Comparison of ENCODE assay signal across 7 mouse cellular contexts in the genomic region with DNA sequence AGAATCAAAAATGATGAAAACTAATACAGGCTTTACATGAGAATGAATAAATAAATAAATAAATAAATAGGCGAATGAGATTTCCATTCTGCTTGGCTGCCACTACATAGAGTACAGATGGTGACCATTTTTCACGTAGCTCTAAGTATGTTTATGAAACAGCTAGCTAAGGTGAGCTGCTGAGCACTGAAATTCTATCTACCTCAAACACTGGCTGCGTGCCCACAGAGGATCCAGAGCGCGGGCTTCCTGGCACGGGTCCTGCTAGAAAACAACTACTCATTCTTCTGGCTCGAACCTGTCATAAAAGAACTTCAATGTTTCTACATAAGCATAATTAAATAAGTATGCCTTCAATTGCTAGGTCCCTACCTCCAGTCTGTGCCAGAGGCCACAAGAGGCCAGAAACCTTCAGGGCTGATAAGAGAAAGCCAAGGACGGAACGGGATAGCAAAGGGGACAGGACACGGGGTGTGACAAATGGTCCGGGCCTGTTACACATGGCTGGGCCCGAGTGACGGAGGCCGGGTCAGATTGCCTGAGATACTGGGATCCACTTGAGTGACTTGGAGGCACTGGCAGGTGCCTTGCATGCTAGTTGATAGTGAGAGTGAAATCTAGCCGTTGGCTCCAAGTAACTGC. TPM values are rescaled to one million over a fixed set of nuclear protein-coding genes. Genes with fewer than 3 reads are reported as not detected.
A peak's percentile ranks its signal among the peaks of the same experiment; 100 is the strongest.
DNase-seq lines count a peak whose midpoint lies in the region; ATAC-seq lines count a peak whose summit lies in the region.

No protein-coding gene starts in this region.

- H3K27ac ChIP-seq in forebrain, embryonic 15.5 days (replicated peaks), result no peak overlapping the region

- DNase-seq in MN1 (ENCODE audit: low spot score), result peak; percentile 26
- DNase-seq in adrenal gland, adult 18-20 months (ENCODE audit: low spot score in 2 of 2), result peak; percentile 43 to 60
- peak; percentile 28 for DNase-seq in gastrocnemius, postnatal 10 days
- DNase-seq in kidney, postnatal 36 days, result peak; percentile 55 to 74
- no peak for DNase-seq in thymus, postnatal 4 days
- DNase-seq in embryo, embryonic 10.5 days (ENCODE audit: low spot score), result no peak

- no peak for ATAC-seq in forebrain, embryonic 15.5 days (replicated peaks)

- no peak overlapping the region for H3K9ac ChIP-seq in forebrain, embryonic 15.5 days (replicated peaks)

- no peaks in the 10 kb centered on the region for H3K27me3 ChIP-seq in forebrain, embryonic 15.5 days

- H3K9me3 ChIP-seq in forebrain, embryonic 15.5 days, result no peaks in the 10 kb centered on the region

- H3K4me3 ChIP-seq in forebrain, embryonic 15.5 days, result no peak overlapping the region

- H3K36me3 ChIP-seq in forebrain, embryonic 15.5 days, result no peaks in the 10 kb centered on the region

- peaks cover 10% of the 10 kb centered on the region for H3K4me1 ChIP-seq in forebrain, embryonic 15.5 days

- WGBS in forebrain, embryonic 15.5 days, result 68% methylated on average over 15 of the region's 15 CpGs

- no peak overlapping the region for H3K4me2 ChIP-seq in forebrain, embryonic 15.5 days (replicated peaks)

RNA-seq across cellular contexts. Expression of a gene that starts 37.7 kb away (rescaled TPM):
- 10 to 100 TPM in 1 of 2 experiments, 1 to 10 TPM in 1; 5.0 to 10.3 TPM for total RNA-seq in adrenal gland, adult 18-20 months (2021)
- total RNA-seq in gastrocnemius, postnatal 10 days (2021), result 1 to 10 TPM; 5.4 to 9.6 TPM
- polyA plus RNA-seq in forebrain, embryonic 15.5 days (2015; fragmentation: Nextera tagmentation; extraction: Ambion mirVana), result 9.5 and 10.1 TPM in 2 replicates

Comparison
In these comparisons a context has a peak if more than half of its experiments do, and no peak if none do; other contexts are left out.
1. DNase-seq: peak in MN1 (single experiment), adrenal gland, adult 18-20 months (2 of 2), gastrocnemius, postnatal 10 days (single experiment) and kidney, postnatal 36 days (2 of 2); none in thymus, postnatal 4 days (single experiment) and embryo, embryonic 10.5 days (single experiment).